Mouse (Mus musculus): Measurements from ENCODE around the gene Elob. TPM values are rescaled to one million over a fixed set of nuclear protein-coding genes. Genes with fewer than 3 reads are reported as not detected.
A peak's percentile ranks its signal among the peaks of the same experiment; 100 is the strongest.

Elob gene
- total and polyA plus RNA-seq, 2 experiments from 2014 or later: 972 to 1,036 TPM

GRCm38 (mm10) chr17:23807918-23808317 lies 21.0 kb downstream of the Elob start:
- peaks cover 53% of the 10 kb centered on the region for H3K36me3 ChIP-seq (replicated peaks; ENCODE audit: control insufficient read depth, insufficient read depth, low read length)
- 87% methylated on average over 3 of the region's 3 CpGs for WGBS
- H3K4me1 ChIP-seq (ENCODE audit: control insufficient read depth, insufficient read depth): peaks cover 30% of the 10 kb centered on the region
- ATAC-seq (ENCODE audit: insufficient read depth, low read depth) (no peak), DNase-seq (ENCODE audit: low spot score) (no peak)
- no peak for TF ChIP-seq CTCF (IDR thresholded peaks at IDR 0.05; ENCODE audit: low read depth)
- H3K4me3 ChIP-seq (ENCODE audit: low read depth, low read length): no peak overlapping the region
- no peaks in the 10 kb centered on the region for H3K9me3 ChIP-seq (replicated peaks; ENCODE audit: control insufficient read depth, low read length)
- H3K4me2 ChIP-seq (ENCODE audit: low read depth, low read length): no peak overlapping the region
- H3K9ac ChIP-seq (replicated peaks; ENCODE audit: low read depth, low read length): no peak overlapping the region
- H3K27me3 ChIP-seq (ENCODE audit: control insufficient read depth, insufficient read depth, low read length): no peaks in the 10 kb centered on the region
- no peak overlapping the region for H3K27ac ChIP-seq (ENCODE audit: low read depth)

- WGBS: 47% methylated on average over 25 of the region's 25 CpGs
- peaks cover 43% of the 10 kb centered on the region for H3K36me3 ChIP-seq (replicated peaks; ENCODE audit: control insufficient read depth, insufficient read depth, low read length)
- no peaks in the 10 kb centered on the region for H3K27me3 ChIP-seq (ENCODE audit: control insufficient read depth, insufficient read depth, low read length)
- no peak overlapping the region for H3K9ac ChIP-seq (replicated peaks; ENCODE audit: low read depth, low read length)
- DNase-seq (ENCODE audit: low spot score) (no peak), ATAC-seq (ENCODE audit: insufficient read depth, low read depth) (no peak)
- peak overlapping the region; percentile 60 for H3K4me2 ChIP-seq (ENCODE audit: low read depth, low read length)
- no peaks in the 10 kb centered on the region for H3K9me3 ChIP-seq (replicated peaks; ENCODE audit: control insufficient read depth, low read length)
- peaks cover 30% of the 10 kb centered on the region for H3K4me1 ChIP-seq (ENCODE audit: control insufficient read depth, insufficient read depth)
- peak overlapping the region; percentile 30 for H3K4me3 ChIP-seq (ENCODE audit: low read depth, low read length)
- TF ChIP-seq EP300 (IDR thresholded peaks at IDR 0.05; ENCODE audit: low read depth) (no peak), CTCF (IDR thresholded peaks at IDR 0.05; ENCODE audit: low read depth) (peak; percentile 37; the same call in 1 of the 2 replicates)
- peak overlapping the region; percentile 50 for H3K27ac ChIP-seq (ENCODE audit: low read depth)
These were observed 22.1 kb downstream of the Elob start for GRCm38 (mm10) chr17:23806867-23807266.

- peaks cover 20% of the 10 kb centered on the region for H3K36me3 ChIP-seq (replicated peaks; ENCODE audit: control insufficient read depth, insufficient read depth, low read length)
These were observed 24.4 kb downstream of the Elob start for GRCm38 (mm10) chr17:23804426-23805085.

GRCm38 (mm10) chr17:23803366-23804041 lies 25.4 kb downstream of the Elob start:
- TF ChIP-seq EP300 (IDR thresholded peaks at IDR 0.05; ENCODE audit: low read depth) (no peak), CTCF (IDR thresholded peaks at IDR 0.05; ENCODE audit: low read depth) (no peak)
- Histone ChIP-seq H3K36me3 (replicated peaks; ENCODE audit: control insufficient read depth, insufficient read depth, low read length) (peaks cover 10% of the 10 kb centered on the region), H3K27me3 (ENCODE audit: control insufficient read depth, insufficient read depth, low read length) (no peaks in the 10 kb centered on the region)

More at GRCm38 (mm10) chr17:23804426-23805085, 24.4 kb downstream of the Elob start:
- H3K9ac ChIP-seq (replicated peaks; ENCODE audit: low read depth, low read length): peak overlapping the region; percentile 86
- peaks cover 5% of the 10 kb centered on the region; the same call in 1 of the 2 replicates for H3K9me3 ChIP-seq (replicated peaks; ENCODE audit: control insufficient read depth, low read length)
- H3K4me3 ChIP-seq (ENCODE audit: low read depth, low read length): peak overlapping the region; percentile 91
- peak overlapping the region; percentile 80 for H3K4me2 ChIP-seq (ENCODE audit: low read depth, low read length)
- peak overlapping the region; percentile 28; the same call in 1 of the 2 replicates for H3K27ac ChIP-seq (ENCODE audit: low read depth)
- no peak for DNase-seq (ENCODE audit: low spot score)
- no peaks in the 10 kb centered on the region for H3K27me3 ChIP-seq (ENCODE audit: control insufficient read depth, insufficient read depth, low read length)
- WGBS: 1% methylated on average over 8 of the region's 8 CpGs
- TF ChIP-seq CTCF (IDR thresholded peaks at IDR 0.05; ENCODE audit: low read depth): no peak
- TF ChIP-seq EP300 (IDR thresholded peaks at IDR 0.05; ENCODE audit: low read depth): no peak
- ATAC-seq (ENCODE audit: insufficient read depth, low read depth): no peak
- peaks cover 30% of the 10 kb centered on the region for H3K4me1 ChIP-seq (ENCODE audit: control insufficient read depth, insufficient read depth)

GRCm38 (mm10) chr17:23802746-23803365 lies 26.1 kb downstream of the Elob start:
- Histone ChIP-seq H3K9ac (replicated peaks; ENCODE audit: low read depth, low read length) (peak overlapping the region; percentile 86), H3K36me3 (replicated peaks; ENCODE audit: control insufficient read depth, insufficient read depth, low read length) (peaks cover 3% of the 10 kb centered on the region; the same call in 1 of the 2 replicates), H3K4me3 (ENCODE audit: low read depth, low read length) (peak overlapping the region; percentile 91), H3K4me2 (ENCODE audit: low read depth, low read length) (peak overlapping the region; percentile 80), H3K9me3 (replicated peaks; ENCODE audit: control insufficient read depth, low read length) (peaks cover 5% of the 10 kb centered on the region; the same call in 1 of the 2 replicates), H3K4me1 (ENCODE audit: control insufficient read depth, insufficient read depth) (peaks cover 30% of the 10 kb centered on the region), H3K27me3 (ENCODE audit: control insufficient read depth, insufficient read depth, low read length) (no peaks in the 10 kb centered on the region), H3K27ac (ENCODE audit: low read depth) (peak overlapping the region; percentile 95)
- under 1% methylated on average over 59 of the region's 60 CpGs for WGBS
- peak; percentile 100 for DNase-seq (ENCODE audit: low spot score)
- TF ChIP-seq EP300 (IDR thresholded peaks at IDR 0.05; ENCODE audit: low read depth): no peak
- peak; percentile 95 for ATAC-seq (ENCODE audit: insufficient read depth, low read depth)

More at GRCm38 (mm10) chr17:23803366-23804041, 25.4 kb downstream of the Elob start:
- ATAC-seq (ENCODE audit: insufficient read depth, low read depth): peak; percentile 47
- Histone ChIP-seq H3K27ac (ENCODE audit: low read depth) (peak overlapping the region; percentile 95), H3K9me3 (replicated peaks; ENCODE audit: control insufficient read depth, low read length) (peaks cover 5% of the 10 kb centered on the region; the same call in 1 of the 2 replicates), H3K9ac (replicated peaks; ENCODE audit: low read depth, low read length) (peak overlapping the region; percentile 86), H3K4me1 (ENCODE audit: control insufficient read depth, insufficient read depth) (peaks cover 30% of the 10 kb centered on the region), H3K4me3 (ENCODE audit: low read depth, low read length) (peak overlapping the region; percentile 91), H3K4me2 (ENCODE audit: low read depth, low read length) (peak overlapping the region; percentile 80)
- DNase-seq (ENCODE audit: low spot score): peak; percentile 78
- 0% methylated on average over 40 of the region's 83 CpGs for WGBS
